Mouse (Mus musculus) spleen, adult 2 months (tissue): ENCODE data around the gene Arnt2.

Source experiments
- CTCF ChIP-seq: fragments of 200-500 bp; IDR thresholded peaks from 2 replicates; pipeline ENCODE4 v1.5.1; 2011; ENCODE audit warnings: mild to moderate bottlenecking, inconsistent platforms; ENCODE audit not compliant: insufficient read depth, insufficient read length, insufficient replicate concordance; ENCODE audit errors: extremely low read depth
- POLR2A ChIP-seq: fragments of 200-500 bp; IDR thresholded peaks from 2 replicates; pipeline ENCODE4 v1.6.1; 2011; ENCODE audit warnings: low read depth, low read length, inconsistent platforms

DNA sequence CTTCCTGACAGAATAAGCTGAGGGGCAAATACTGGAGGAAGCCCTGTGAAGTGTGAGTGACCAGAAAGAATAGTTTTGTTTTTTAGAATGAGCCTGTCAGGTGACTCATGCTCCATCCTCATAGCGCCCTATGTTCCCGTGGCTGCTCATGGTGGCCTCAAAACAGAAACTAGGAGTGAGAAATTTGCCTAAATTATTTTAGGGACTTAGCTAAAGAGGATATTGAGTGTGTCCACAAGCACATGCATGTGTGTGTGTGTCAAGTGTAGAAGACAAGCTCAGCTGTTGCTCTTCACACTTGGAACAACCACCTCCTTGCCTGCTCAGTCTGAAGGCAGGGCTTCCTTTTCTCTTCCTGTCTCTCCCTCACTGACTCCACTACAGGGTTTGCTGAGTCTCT lies 158.3 kb downstream of the Arnt2 start:
- TF ChIP-seq POLR2A: no peak
- no peak for TF ChIP-seq CTCF
